Mouse (Mus musculus) layer of hippocampus, adult 8-10 months (tissue): ENCODE measurements at regions not wholly inside any gene's neighbourhood (a gene's known extent, or its start where the extent isn't known, plus 50 kb on each side); places are given as distances from the start of the nearest gene placed in this dataset.
A peak's percentile ranks its signal among the peaks of the same experiment; 100 is the strongest.

ENCODE experiments used
- DNase-seq, 2 experiments: peaks; one replicate each; pipeline ENCODE4 v3.0.0; 2022; ENCODE audit warnings: low spot score in 2 of 2

- no peak for DNase-seq
These were observed 59.3 kb upstream of the Bcor start for GRCm38 (mm10) chrX:12219474-12219873.

GRCm38 (mm10) chrX:12224314-12224713 is 64.2 kb upstream of the Bcor start:
- DNase-seq: no peak

- DNase-seq: peak in 1 of 2 experiments; percentile 4
These were observed 65.1 kb upstream of the Bcor start for GRCm38 (mm10) chrX:12225116-12225891.

DNA sequence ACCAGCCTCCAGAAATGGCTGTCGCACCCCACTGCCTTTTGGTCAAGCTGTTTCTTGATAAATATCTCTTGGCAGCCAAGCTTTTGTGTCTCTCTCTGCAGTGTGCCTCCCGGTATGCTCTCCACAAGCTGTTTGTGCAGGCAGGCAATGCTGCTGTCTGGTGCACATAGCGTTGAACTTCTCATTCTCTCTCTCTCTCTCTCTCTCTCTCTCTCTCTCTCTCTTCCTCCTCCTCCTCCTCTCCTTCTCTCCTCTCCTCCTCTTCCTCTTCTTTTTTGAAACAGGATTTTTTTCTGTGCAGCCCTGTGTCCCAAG is 65.7 kb upstream of the Bcor start:
- DNase-seq: no peak

DNA sequence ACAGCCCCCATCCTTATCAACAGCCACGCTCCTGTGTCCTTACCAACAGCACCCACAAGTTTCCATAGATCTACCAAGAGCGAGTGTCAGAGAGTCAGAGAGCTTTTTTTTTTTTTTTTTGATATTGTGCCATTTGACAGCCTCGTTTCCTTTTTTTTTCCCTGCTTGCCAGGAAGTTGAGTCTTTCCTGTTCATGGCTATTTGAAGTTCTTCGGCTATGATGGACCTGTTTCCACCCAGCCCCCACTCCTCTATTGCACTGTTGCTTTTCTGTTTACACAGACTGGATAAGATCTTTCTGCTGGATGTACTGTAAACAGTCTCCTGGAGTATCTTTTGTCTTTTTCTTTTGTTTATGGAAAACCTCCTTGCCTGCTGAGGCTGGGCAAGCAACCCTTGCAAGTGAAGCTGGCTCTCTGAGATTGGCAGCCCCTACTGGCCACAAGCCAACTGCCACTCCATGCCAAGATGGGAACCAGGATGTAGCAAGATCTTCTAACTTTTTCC is 80.4 kb upstream of the Bcor start:
- DNase-seq: peak in 1 of 2 experiments; percentile 15

- no peak for DNase-seq
These were observed 81.6 kb upstream of the Bcor start for GRCm38 (mm10) chrX:12241751-12242150.

- no peak for DNase-seq
These were observed 88.9 kb upstream of the Bcor start for GRCm38 (mm10) chrX:12249071-12249470.

- DNase-seq: no peak
These were observed 89.8 kb upstream of the Bcor start for GRCm38 (mm10) chrX:12249911-12250310.

- DNase-seq: peak in 1 of 2 experiments; percentile 26
These were observed 91.9 kb upstream of the Bcor start for GRCm38 (mm10) chrX:12251853-12252679.

GRCm38 (mm10) chrX:12252680-12253021 is 92.5 kb upstream of the Bcor start:
- DNase-seq: no peak

DNA sequence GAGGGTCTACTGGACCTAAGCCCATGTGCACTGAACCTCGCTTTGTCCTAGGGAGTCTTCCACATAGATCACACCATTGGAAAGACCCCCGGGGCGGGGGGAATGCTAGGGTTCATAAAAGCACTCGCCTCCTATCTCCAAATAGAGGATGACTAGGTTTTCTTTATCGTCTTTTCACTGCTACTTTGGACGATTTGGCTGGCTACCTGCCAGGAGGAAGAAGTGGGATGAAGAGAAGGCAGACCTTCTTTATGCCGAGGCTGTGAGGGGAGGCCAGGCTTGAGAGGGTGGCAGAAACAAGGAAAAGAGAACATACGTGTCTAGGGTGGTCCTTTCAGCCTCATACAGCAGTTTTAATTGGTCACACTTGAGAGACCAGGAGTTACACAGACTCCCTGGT is 96.6 kb upstream of the Bcor start:
- no peak for DNase-seq

DNA sequence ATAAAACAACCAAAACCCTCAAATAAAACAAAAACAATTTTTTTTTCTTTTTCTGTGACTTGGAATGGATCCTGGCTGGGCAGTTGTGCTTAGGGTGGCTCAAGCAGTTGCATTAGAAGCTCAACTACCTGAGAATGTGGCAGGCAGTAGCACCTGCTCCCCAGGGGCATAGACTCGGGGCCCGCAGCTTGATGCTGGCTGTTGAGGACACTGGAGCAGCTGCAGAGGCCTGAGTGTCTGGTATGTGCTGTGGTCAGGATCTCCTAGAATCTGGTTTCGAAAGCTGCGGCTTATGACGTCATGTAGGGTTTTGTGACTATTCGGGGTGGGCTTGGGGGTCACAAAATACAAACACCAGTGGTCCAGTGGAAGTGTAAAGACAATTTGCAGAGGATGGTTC is 103.7 kb upstream of the Bcor start:
- DNase-seq: no peak

DNA sequence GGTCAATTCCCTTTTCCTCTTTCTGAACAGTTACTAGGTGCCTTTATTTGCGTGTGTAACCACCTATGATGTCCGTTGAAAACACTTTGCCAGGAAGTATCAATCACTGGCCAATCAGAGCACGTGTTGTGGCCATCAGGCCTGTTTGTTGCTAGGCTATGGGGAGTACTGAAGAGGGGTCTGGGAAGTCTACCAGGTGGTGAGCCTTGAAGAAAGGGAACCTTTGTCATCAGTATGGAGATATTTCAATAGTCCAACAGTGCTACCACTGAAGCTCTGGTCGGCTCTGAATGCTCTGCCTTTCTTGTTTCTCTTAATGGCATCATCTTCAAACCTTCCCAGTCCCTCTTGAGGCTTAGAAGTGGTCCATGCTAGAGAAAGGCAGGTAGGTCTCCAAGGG is 124.6 kb upstream of the Bcor start:
- no peak for DNase-seq

GRCm38 (mm10) chrX:12285141-12285540 is 125.0 kb upstream of the Bcor start:
- no peak for DNase-seq

GRCm38 (mm10) chrX:12285976-12286909 is 126.1 kb upstream of the Bcor start:
- no peak for DNase-seq

DNA sequence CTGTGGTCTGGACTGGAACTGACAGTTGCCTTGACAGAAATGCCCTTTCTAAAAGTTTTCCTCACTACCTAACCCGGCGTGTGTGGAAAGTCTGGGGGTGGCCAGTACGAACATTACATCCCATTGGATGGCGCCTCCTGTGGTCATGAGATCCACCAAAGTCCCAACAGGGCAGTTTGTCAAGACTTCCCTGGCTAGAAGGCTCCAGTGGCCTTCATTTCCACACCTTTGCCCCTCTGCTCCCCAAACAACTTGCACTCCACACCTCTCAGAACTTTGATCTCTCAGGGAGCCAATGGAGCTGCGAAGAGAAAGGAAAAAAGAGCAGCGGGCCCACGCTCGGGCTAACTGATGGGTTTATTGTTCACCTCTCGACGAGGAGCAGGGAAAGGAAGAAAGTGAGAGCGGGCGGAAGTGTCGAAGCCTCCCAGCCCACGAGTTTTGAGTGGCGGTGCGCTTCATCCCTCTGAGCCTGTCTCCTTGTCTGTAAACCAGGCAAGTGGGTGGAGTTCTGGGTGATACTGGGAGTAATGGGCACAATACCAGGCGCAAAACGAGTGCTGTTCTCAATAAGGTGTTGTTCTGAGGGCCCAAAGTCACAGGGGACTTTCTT is 126.9 kb upstream of the Bcor start:
- no peak for DNase-seq

DNA sequence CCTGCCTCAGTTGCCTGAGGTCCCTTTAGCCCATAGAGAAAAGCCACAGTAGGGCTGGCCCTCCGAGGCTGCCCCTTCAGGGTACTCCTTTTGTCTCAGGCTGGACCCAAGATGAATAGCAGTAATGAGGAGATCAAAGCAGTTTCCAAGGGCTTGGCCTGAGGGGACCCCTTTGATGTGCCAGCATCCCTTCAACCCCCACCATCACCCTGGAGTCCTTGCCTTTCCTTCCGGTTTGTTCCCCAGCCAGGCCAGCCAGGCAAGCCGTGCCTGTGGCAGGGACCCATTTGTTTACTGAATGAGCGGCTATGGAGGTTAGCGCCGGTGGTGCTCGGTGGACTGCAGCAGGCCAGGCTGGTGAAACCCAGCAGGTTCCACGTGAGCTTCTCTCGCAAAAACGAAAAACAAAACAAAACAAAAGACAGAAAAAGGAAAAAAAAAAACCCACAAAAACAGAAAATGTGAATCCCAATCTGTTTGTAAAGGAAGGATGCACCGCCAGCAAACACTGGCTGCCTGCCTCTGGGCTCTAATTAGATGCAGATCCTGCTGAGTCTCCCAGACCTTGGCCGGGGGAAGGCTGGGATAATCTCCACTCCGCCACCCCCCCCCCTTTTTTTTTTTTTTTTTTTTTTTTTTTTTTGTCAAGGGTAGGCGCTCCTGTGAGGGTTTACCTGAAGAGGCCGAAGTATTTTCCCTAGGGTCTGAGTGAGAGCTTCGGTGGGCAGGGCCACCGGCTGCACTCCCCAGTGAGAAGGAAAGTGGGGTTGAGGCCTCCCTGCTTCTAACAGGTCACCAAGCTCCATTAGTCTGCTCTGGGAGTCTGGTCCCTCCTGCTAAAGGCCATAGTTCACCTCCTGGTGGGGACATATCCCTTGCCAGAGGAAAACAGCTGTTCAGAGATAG is 127.8 kb upstream of the Bcor start:
- DNase-seq: peak; percentile 3 to 22

DNA sequence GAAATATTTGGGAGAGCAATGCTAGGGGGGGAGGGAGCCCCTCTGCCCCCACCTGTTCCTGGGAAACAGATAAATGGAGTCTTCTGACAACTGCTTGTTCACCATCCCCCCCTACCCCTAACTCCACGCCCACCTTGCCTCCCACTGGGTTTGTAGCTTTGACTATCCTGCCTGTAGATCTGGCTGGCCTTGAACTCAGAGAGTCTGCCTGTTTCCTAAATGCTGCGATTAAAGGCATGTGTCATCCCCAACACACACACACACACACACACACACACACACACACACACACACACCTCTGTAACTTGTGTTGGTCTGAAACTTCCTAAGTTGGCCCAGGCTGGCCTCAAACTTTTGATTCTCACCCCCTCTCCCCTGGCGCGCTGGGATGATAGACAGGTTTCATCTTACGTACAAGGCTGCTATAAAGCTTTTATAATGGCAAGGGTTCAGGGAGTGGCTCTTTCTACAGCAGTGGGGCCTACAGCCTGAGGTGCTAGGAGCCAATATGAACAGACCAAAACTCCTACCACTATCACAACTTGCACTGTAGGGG is 128.5 kb upstream of the Bcor start:
- DNase-seq: no peak

GRCm38 (mm10) chrX:12293146-12293545 is 133.0 kb upstream of the Bcor start:
- no peak for DNase-seq

DNA sequence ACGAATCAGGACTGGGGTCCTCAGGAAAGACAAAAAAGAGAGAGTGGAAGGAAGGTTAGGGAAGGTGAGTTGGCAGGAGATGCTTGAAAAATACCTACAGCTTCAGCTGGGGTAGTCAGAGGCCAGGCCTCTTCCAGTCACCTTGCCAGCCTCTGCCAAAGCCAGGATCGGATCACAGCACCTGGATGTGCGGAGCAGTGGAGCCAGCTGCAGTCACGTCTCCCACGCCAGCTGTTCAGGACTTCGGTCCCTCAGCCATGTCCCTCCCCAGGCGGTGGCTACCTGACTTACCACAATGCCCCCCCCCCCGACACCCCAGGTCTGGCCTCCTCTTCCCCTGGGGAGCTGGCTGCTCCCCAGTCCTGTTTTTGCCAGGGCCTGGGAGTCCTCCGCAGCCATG is 134.3 kb upstream of the Bcor start:
- DNase-seq: no peak
